Mouse (Mus musculus): ENCODE data around the gene Rere.
"Not testable (repeated sequence)": the region's sequence is repeated elsewhere in the genome, so short reads cannot be mapped to it uniquely, and the experiment has no call there.

Gene Rere

DNA sequence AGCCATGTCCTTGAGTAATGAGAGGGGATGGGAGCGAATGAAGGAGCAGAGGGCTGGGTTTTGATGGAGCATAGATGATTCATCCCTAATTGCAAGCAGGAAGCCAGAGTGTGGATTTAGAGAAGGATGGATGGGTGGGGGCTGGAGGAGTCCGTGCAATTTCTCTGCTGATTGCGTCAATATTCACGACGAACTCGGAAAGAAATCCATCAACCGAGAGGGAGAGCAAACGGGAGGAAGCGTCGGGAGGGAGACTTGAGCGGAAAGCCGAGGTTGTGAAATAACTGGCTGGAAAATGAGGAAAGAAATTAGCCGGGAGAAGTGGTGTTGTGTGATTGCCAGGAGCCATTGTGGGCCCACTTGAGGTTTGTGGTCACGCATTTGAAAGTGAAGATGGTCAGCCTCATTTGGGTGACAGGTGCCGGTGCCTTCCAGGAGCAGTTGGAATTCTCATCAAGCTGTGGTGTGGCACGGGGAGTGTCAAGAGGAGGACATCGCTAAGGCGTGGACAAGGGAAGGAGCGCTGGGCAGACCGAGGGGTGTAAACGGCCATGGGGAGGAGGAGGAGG lies 14.7 kb upstream of the Rere start:
- CTCF ChIA-PET, result interaction anchor here in 3 of 4 experiments (0.7 to 2.8 kb wide), 9 partner anchors 9 to 29 kb away, joined by 3 to 13 read pairs (median 4); no protein-coding TSS in a partner anchor

DNA sequence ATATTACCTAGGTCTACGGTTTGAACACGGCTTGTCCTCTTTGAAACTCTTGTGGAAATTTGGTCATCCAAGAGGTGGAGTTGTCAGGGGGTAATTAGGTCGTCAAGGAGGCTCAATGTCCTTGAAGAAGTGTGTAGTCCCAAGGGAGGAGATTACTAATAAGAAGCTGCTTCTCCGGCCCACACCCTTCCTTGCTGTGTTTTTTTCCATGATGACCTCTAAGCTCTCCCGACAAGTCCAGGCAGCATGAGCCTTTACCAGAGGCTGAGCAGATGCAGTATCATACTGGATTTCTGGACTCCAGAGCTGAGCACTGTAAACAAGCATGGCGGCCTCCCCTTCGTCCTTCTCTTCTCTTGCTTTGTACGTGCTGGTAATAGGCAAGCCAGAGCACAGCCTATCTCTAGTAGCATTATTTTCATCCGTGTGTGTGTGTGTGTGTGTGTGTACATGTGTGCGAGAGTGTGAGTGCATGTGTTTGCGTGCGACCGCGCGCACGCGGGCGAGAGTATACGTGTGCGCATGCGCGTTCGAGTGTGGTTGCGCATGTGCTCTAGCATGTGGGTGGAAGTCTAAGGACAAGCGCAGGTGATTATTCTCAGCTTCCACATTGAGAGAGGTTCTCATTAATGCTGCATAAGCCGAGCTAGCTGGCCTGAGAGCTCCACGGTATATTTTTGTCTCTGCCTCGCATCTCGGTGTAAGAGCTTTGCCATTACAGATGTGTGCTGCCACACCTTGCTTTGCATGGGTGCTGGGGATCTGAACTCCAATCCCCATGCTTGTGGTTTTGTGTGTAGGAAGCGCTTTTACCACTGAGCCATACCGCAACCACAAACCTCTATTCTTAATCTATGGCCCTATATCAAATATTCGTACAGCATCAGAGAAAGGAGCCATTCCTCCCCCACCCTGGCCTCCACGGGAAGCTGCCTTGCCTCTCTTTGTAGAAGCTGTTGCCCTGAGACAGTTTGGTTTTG lies 12.5 kb upstream of the Rere start:
- POLR2A ChIA-PET, result interaction anchor here (0.6 to 18.6 kb wide), 42 partner anchors 8 to 1703 kb away, joined by 3 to 581 read pairs (median 3); partner anchors contain the start of genes Rere (in 3 of the 4), Gpr157 (in 2 of the 4), Eno1 (in 1 of the 4) and Slc2a5 (in 1 of the 4)
- CTCF ChIA-PET, result interaction anchor here (0.6 to 2.6 kb wide), 29 partner anchors 8 to 633 kb away, joined by 3 to 10 read pairs (median 3); partner anchors contain the start of gene Rere (in 2 of the 4)

More for the DNA sequence above, 14.7 kb upstream of the Rere start:
- POLR2A ChIA-PET, result interaction anchor here in 3 of 4 experiments (0.6 to 18.6 kb wide), 12 partner anchors 8 to 324 kb away, joined by 3 to 581 read pairs (median 12); partner anchors contain the start of genes Rere (in 3 of the 3) and Eno1 (in 2 of the 3)

DNA sequence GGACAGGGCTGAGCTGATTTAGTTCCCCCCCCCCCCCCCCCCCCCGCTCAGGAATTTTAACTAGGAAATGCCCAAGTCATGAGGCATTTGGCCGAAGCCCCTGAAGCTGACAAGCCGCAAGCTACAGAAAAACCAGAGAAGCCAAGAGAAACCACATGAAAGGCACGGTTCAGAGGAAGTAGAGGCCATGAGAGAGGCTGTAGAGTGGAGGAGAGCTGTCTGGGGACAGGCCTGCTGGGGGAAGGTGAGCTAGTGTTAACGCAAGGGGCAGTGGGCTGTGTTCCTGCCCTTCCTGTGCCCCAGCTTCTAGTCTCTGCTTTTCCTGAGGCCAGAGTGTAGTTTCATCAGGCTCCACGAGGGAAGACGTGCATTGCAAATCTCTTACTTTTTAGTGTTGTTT lies 11.8 kb upstream of the Rere start:
- ChIA-PET POLR2A (interaction anchor here (0.6 to 18.6 kb wide), 38 partner anchors 9 to 1702 kb away, joined by 3 to 581 read pairs (median 3); partner anchors contain the start of genes Rere (in 3 of the 4), Eno1 (in 1 of the 4), Gpr157 (in 1 of the 4) and Slc2a5 (in 1 of the 4)), CTCF (interaction anchor here (0.6 to 2.6 kb wide), 17 partner anchors 8 to 632 kb away, joined by 3 to 8 read pairs (median 4); no protein-coding TSS in a partner anchor)

DNA sequence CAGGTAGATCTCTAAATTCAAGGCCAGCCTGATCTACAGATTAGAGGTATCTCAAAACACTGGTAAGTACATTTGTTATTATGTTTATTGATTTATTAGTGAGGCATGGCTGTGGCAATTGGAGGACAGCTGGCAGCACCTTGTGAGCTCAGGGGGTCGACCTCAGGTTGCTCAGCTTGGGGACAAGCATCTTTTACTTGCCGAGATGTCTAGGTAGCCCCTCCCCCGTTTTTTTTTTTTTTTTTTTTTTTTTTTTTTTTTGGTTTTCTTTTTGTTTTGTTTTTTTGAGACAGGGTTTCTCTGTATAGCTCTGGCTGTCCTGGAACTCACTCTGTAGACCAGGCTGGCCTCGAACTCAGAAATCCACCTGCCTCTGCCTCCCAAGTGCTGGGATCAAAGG lies 10.7 kb upstream of the Rere start:
- CTCF ChIA-PET, result interaction anchor here in 2 of 4 experiments (1.4 to 1.6 kb wide), 2 partner anchors 10 kb away, joined by 3 to 7 read pairs; no protein-coding TSS in a partner anchor
- POLR2A ChIA-PET, result interaction anchor here in 2 of 4 experiments (0.6 to 18.6 kb wide), 13 partner anchors 8 to 751 kb away, joined by 3 to 581 read pairs (median 5); partner anchors contain the start of genes Rere (in 2 of the 2) and Eno1 (in 1 of the 2)

DNA sequence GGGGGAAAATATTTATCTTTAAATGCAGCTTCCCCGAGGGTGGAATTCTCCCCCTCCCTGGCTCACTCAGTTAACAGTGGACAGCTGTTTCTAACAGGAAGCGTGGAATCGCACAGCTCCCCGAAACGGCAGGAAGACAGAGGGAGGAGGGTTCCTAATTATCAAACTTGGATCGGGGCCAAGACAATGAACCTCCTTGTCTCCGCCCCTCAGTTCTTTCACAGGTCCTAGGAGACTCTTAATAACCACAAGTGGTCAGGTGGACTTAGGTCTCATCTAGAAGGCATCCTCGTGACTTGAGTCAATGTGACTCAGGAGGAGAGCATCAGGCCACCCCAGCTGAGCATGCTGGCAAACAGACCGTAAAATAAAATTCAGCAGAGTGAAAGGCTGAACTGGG lies 8.7 kb upstream of the Rere start:
- ChIA-PET POLR2A (interaction anchor here in 2 of 4 experiments (0.6 to 7.5 kb wide), 15 partner anchors 8 to 193 kb away, joined by 3 to 77 read pairs (median 3); partner anchors contain the start of genes Rere (in 2 of the 2) and Slc2a7 (in 1 of the 2)), CTCF (interaction anchor here in 2 of 4 experiments (0.5 to 2.2 kb wide), 6 partner anchors 8 to 612 kb away, joined by 3 to 9 read pairs (median 4); partner anchors contain the start of gene Rere (in 1 of the 2))

DNA sequence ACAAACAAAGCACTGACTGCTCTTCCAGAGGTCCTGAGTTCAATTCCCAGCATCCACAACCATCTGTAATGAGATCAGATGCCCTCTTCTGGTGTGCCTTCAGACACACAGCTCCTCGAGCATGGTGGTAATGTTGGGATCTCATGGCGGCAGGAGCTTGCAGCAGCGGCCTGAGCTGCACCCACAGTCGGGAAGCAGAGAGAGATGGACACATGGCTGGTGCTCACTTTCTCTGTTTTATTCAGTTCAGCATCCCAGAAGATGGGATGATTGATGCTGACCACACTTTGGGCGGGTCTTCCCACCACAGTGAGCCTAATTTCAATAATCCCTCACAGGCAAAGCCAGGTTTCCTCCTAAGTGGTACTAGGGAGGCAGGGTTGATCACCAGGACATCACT lies 5.9 kb upstream of the Rere start:
- ChIA-PET CTCF (interaction anchor here in 3 of 4 experiments (0.7 to 1.6 kb wide), 6 partner anchors 11 to 189 kb away, joined by 3 to 5 read pairs (median 4); partner anchors contain the start of gene Gpr157 (in 1 of the 3)), POLR2A (interaction anchor here in 2 of 4 experiments (0.7 to 2.1 kb wide), 6 partner anchors 10 to 63 kb away, joined by 3 to 7 read pairs (median 4); no protein-coding TSS in a partner anchor)

DNA sequence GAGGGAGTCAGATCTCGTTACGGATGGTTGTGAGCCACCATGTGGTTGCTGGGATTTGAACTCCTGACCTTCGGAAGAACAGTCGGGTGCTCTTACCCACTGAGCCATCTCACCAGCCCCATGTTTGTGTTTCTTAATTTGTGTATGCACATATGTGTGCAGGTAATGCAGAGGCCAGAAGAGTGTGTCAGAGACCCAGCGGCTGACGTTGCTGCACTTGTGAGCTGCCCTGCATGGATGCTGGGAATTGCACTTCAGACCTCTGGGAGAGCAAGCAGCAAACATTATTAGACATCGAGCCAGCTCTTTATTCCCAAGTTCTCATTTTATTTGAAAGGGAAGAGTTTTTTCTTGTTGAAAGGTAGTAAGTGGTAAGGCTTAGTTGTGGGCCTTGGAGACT lies 2.1 kb upstream of the Rere start:
- CTCF ChIA-PET, result interaction anchor here in 2 of 4 experiments (0.7 to 1.8 kb wide), 4 partner anchors 12 to 31 kb away, joined by 4 to 10 read pairs (median 6); no protein-coding TSS in a partner anchor
- POLR2A ChIA-PET, result interaction anchor here in 2 of 4 experiments (1.1 to 5.4 kb wide), 12 partner anchors 10 to 67 kb away, joined by 3 to 58 read pairs (median 10); no protein-coding TSS in a partner anchor

DNA sequence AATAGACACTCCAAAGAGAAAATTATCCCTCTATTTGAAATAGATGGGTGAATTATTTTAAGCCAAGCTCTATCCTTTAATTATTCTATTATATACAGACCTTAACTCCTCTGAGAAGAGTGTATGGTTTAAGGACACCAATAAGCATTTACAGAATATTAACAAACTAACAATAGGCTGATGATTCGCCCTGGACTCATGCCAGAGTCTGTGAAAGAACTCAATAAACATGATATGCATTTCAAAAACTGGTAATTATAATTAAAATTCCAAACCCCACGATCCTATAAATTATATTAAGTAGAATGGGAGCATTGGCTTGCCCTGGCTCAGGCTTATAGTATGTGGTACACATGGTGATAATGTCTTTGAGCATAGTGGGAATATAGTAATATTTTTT lies 1.4 kb upstream of the Rere start:
- ChIA-PET CTCF (interaction anchor here (0.6 to 2.7 kb wide), 8 partner anchors 11 to 859 kb away, joined by 3 to 19 read pairs (median 4); no protein-coding TSS in a partner anchor), POLR2A (interaction anchor here in 3 of 4 experiments (0.8 to 5.4 kb wide), 18 partner anchors 11 to 67 kb away, joined by 3 to 58 read pairs (median 10); no protein-coding TSS in a partner anchor)

DNA sequence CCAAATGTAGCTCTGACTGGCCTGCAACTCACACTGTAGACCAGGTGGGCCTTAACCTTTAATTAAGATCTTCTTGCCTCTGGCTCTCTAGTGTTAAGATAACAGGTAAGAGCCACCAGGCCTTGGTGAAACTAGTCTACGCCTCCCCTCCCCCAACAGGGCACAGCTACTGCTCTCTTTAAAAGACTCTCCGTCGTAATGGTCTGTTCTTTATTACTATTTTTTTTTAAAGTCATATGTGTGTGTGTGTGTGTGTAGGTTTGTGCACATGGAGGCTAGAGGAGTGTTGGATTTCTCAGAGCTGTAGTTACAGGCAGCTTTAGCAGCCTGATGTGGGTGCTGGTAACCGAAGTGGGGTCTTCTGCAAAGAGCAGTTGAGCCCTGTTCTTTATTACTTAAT lies 987 bp upstream of the Rere start:
- POLR2A ChIA-PET, result interaction anchor here (0.6 to 5.4 kb wide), 42 partner anchors 8 to 766 kb away, joined by 3 to 58 read pairs (median 6); partner anchors contain the start of gene Car6 (in 1 of the 4)
- CTCF ChIA-PET, result interaction anchor here (0.5 to 2.8 kb wide), 19 partner anchors 8 to 1014 kb away, joined by 3 to 19 read pairs (median 5); no protein-coding TSS in a partner anchor

DNA sequence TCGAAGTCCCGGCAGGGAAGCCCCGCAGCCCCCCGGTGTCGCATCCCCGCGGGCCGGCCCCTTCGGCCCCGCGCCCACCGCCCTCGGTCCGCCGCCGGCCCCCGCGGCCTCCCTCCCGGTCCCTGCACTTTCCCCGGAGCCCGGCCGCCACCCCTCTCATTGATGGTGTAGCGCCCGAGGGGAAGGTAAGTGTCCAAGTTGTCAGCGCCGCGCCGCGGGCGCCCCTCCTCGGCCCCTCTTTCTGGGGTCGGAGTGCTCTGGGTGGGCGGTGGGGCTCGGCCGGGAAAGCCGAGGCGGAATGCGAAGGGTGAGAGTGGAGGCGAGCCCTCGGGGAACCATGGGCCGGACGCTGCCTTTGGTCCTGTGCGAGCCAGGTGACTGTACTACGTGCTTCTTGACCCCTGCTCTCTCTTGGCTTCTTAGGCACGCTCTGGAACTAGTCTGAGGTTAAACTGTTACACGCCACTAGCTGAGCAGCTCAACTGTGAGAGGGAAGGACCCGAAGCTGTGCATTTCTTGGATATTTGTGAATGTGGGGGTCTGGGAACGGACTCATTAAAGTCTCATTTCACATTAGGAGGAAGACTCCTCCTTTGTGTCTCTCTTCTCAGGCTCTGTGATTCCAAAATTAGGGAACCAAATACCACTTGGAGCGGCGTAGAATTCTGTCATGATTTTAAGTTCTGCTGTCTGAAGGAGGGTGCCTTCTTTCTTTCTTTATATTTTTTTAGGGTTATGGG lies 615 bp downstream of the Rere start:
- POLR2A ChIA-PET, result interaction anchor here (0.6 to 5.4 kb wide), 48 partner anchors 7 to 904 kb away, joined by 3 to 58 read pairs (median 4); partner anchors contain the start of genes Car6 (in 1 of the 4) and Eno1 (in 1 of the 4)
- CTCF ChIA-PET, result interaction anchor here (0.6 to 2.8 kb wide), 26 partner anchors 10 to 1890 kb away, joined by 3 to 19 read pairs (median 6); no protein-coding TSS in a partner anchor

DNA sequence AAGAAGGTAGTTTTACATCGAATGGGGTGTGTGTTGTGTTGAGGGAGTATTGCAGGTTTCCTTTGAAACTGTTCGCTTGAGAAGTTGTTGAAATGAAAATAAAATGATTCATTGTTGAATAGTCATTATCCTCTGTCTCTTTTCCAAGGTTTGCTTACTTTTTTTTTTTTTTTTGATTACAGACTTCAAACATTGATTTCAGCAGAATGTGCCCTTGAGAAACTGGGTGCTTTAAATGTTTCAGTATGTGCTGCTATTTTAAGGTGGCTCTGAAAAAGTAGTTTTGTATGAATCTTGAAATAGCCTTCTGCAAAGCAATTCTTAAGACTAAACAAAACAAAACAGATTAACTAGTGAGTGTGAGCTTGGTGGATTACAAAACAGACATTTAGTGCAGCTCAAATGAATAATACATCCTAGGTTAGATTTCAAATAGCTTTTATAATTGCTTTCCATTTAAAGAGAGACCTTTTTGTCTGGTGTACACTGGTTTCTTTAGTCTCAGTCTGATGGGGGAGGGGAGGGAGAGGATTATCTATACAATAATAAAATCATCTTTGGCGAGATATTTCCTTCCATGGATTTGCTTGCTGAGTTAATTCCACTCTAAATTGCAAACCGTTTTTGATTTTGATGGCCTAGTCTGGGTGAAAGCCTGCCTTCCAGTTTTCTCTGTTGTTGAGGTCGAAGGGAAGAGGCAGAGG lies 1.3 kb downstream of the Rere start:
- POLR2A ChIA-PET, result interaction anchor here in 3 of 4 experiments (0.7 to 3.6 kb wide), 10 partner anchors 9 to 143 kb away, joined by 3 to 36 read pairs (median 4); no protein-coding TSS in a partner anchor
- CTCF ChIA-PET, result interaction anchor here in 2 of 4 experiments (0.7 to 2.8 kb wide), 3 partner anchors 10 to 18 kb away, joined by 5 to 19 read pairs (median 13); no protein-coding TSS in a partner anchor

DNA sequence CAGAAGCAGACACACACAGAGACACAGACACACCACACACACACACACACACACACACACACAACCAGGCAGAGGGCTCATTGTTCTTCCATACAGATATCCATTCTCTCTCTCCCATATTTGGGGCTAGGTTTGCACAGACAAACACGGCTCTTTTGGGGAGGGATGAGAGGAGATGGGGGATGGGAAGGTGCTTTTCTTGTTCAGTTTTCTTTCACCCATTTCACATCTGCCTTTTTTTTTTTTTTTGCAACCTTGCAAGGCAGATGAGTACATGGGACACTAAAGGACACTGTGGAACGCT lies 1.8 kb downstream of the Rere start:
- ChIA-PET CTCF (interaction anchor here in 3 of 4 experiments (0.6 to 2.8 kb wide), 3 partner anchors 11 to 48 kb away, joined by 4 to 13 read pairs (median 5); no protein-coding TSS in a partner anchor), POLR2A (interaction anchor here in 3 of 4 experiments (0.7 to 3.6 kb wide), 6 partner anchors 8 to 85 kb away, joined by 3 to 36 read pairs (median 4); no protein-coding TSS in a partner anchor)

DNA sequence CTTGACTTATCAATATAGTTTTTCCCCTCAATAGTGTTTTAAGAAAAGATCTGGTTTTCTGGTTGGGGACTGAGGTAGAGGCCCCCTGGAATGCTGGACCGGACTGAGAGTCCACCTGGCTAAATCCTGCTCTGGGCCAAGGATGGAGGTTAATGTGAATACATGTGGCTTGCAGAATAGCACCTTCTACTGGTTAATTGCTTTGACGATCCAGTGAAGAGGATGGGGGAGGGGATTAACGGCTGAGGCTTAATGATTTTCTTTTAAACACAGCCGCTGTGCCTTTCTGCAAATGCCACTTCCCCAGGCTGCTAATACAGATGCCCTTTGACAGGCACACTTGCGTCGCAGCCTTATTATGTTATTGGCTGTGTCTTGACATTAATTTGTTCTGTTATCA lies 2.5 kb downstream of the Rere start:
- ChIA-PET POLR2A (interaction anchor here in 1 of 4 experiments (0.8 to 1.2 kb wide), 2 partner anchors 18 to 19 kb away, joined by 3 to 4 read pairs; no protein-coding TSS in a partner anchor), CTCF (no interaction called here)

DNA sequence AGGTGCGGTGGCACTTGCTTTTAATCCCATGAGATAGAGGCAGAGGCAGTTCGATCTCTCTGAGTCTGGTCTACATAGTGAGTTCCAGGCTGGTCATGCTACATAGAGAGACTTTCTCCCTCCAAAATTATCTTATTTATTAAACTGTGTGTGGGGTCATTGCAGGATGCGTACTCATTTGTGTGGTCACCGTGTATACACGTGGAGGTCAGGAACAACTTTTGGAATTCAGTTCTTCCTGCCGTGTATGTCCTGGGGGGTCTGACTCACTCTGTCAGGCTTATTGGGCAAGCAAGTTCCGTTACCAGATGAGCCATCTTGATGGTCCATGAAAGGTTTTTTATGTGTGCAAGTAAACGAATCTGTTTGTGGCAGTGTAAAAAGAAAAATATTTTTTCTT lies 5.5 kb downstream of the Rere start:
- ChIA-PET CTCF (no interaction called here), POLR2A (interaction anchor here in 2 of 4 experiments (0.7 to 1.8 kb wide), 5 partner anchors 8 to 75 kb away, joined by 3 to 8 read pairs (median 3); no protein-coding TSS in a partner anchor)

DNA sequence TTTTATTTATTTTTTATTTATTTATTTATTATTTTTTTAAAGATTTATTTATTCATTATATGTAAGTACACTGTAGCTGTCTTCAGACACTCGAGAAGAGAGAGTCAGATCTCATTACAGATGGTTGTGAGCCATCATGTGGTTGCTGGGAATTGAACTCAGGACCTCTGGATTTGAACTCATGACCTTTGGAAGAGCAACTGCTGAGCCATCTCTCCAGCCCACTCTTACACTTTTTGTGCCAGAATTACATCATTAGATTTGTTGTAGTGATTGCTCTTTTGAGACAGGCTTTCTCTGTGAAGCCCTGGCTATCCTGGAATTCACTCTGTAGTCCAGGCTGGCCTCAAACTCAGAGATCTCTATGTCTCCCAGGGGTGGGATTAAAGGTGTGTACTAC lies 6.0 kb downstream of the Rere start:
- CTCF ChIA-PET, result not testable (repeated sequence)
- POLR2A ChIA-PET, result interaction anchor here in 2 of 4 experiments (0.7 to 2.0 kb wide), 3 partner anchors 9 to 28 kb away, joined by 3 to 6 read pairs (median 3); no protein-coding TSS in a partner anchor

DNA sequence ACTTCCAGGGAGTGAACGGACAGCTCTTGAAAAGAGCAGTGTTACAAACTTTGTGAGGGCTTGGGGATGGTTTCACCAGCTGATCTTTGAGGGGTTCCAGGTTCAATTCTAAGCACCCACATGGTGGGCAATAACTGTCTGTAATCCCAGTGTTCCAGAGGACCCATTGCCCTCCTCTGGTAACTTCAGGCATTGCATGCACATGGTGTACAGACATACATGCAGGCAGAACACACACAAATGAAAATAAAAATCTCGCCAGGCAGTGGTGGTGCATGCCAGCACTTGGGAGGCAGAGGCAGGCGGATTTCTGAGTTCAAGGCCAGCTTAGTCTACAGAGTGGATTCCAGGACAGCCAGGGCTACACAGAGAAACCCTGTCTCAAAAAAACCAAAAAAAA lies 10.5 kb downstream of the Rere start:
- CTCF ChIA-PET, result interaction anchor here (0.6 to 1.3 kb wide), 11 partner anchors 11 to 1867 kb away, joined by 3 to 8 read pairs (median 3); partner anchors contain the start of gene Rere (in 1 of the 4)
- POLR2A ChIA-PET, result interaction anchor here (0.6 to 4.2 kb wide), 18 partner anchors 8 to 612 kb away, joined by 3 to 18 read pairs (median 4); partner anchors contain the start of gene Rere (in 2 of the 4)

Measured in embryonic stem cell, embryonic (primary cell).